Mouse (Mus musculus): ENCODE measurements around the gene Camsap2. TPM values are rescaled to one million over a fixed set of nuclear protein-coding genes. Genes with fewer than 3 reads are reported as not detected.

Camsap2 gene
- polyA plus RNA-seq, 2 experiments, result 15.0 to 17.2 TPM

GRCm38 (mm10) chr1:136260635-136261238, 85.2 kb downstream of the Camsap2 start, which contains the start of gene Gpr25:
Gene Gpr25 (minus strand): TSS chr1:136260873.
- WGBS, result 7% methylated on average over 28 of the region's 28 CpGs
- Histone ChIP-seq H3K4me1 (ENCODE audit: control insufficient read depth, insufficient read depth, low read length) (peaks cover 10% of the 10 kb centered on the region; the same call in 1 of the 2 replicates), H3K4me2 (replicated peaks; ENCODE audit: low read depth, low read length, severe bottlenecking) (peak within 1 kb of the TSS; percentile 96), H3K9me3 (ENCODE audit: control insufficient read depth, low read length) (no peaks in the 10 kb centered on the region), H3K36me3 (ENCODE audit: control insufficient read depth, insufficient read depth, low read length) (no peaks in the 10 kb centered on the region), H3K27me3 (ENCODE audit: control insufficient read depth, insufficient read depth, low read length) (peaks cover 40% of the 10 kb centered on the region), H3K4me3 (replicated peaks; ENCODE audit: low read length) (peak within 1 kb of the TSS; percentile 59), H3K27ac (replicated peaks; ENCODE audit: low read depth, low read length) (no peak within 1 kb of the TSS), H3K9ac (ENCODE audit: low read depth, low read length, severe bottlenecking) (peak within 1 kb of the TSS; percentile 68)
- ATAC-seq (ENCODE audit: low FRiP score, low read depth) (peak; percentile 13; the same call in 1 of the 2 replicates), DNase-seq (ENCODE audit: low spot score) (no peak)
- TF ChIP-seq POLR2A (IDR thresholded peaks at IDR 0.05; ENCODE audit: borderline replicate concordance, extremely low read depth, insufficient read depth, insufficient read length), result no peak

- Histone ChIP-seq H3K9ac (ENCODE audit: low read depth, low read length, severe bottlenecking) (peak overlapping the region; percentile 68), H3K9me3 (ENCODE audit: control insufficient read depth, low read length) (no peaks in the 10 kb centered on the region), H3K4me2 (replicated peaks; ENCODE audit: low read depth, low read length, severe bottlenecking) (peak overlapping the region; percentile 96), H3K36me3 (ENCODE audit: control insufficient read depth, insufficient read depth, low read length) (no peaks in the 10 kb centered on the region), H3K4me3 (replicated peaks; ENCODE audit: low read length) (peak overlapping the region; percentile 59), H3K27me3 (ENCODE audit: control insufficient read depth, insufficient read depth, low read length) (peaks cover 40% of the 10 kb centered on the region), H3K4me1 (ENCODE audit: control insufficient read depth, insufficient read depth, low read length) (peaks cover 10% of the 10 kb centered on the region; the same call in 1 of the 2 replicates), H3K27ac (replicated peaks; ENCODE audit: low read depth, low read length) (no peak overlapping the region)
- whole genome bisulfite sequencing, result under 1% methylated on average over 79 of the region's 95 CpGs
- ATAC-seq (ENCODE audit: low FRiP score, low read depth) (peak; percentile 82), DNase-seq (ENCODE audit: low spot score) (peak; percentile 52)
- no peak for TF ChIP-seq POLR2A (IDR thresholded peaks at IDR 0.05; ENCODE audit: borderline replicate concordance, extremely low read depth, insufficient read depth, insufficient read length)
Observed at GRCm38 (mm10) chr1:136259893-136260634, 85.8 kb downstream of the Camsap2 start.

- peak overlapping the region; percentile 68 for H3K9ac ChIP-seq (ENCODE audit: low read depth, low read length, severe bottlenecking)
- no peaks in the 10 kb centered on the region for H3K36me3 ChIP-seq (ENCODE audit: control insufficient read depth, insufficient read depth, low read length)
- H3K4me1 ChIP-seq (ENCODE audit: control insufficient read depth, insufficient read depth, low read length), result peaks cover 10% of the 10 kb centered on the region; the same call in 1 of the 2 replicates
- 5% methylated on average over 16 of the region's 16 CpGs for WGBS
- H3K4me2 ChIP-seq (replicated peaks; ENCODE audit: low read depth, low read length, severe bottlenecking), result peak overlapping the region; percentile 96
- no peaks in the 10 kb centered on the region for H3K9me3 ChIP-seq (ENCODE audit: control insufficient read depth, low read length)
- peak overlapping the region; percentile 59 for H3K4me3 ChIP-seq (replicated peaks; ENCODE audit: low read length)
- no peak for TF ChIP-seq POLR2A (IDR thresholded peaks at IDR 0.05; ENCODE audit: borderline replicate concordance, extremely low read depth, insufficient read depth, insufficient read length)
- DNase-seq (ENCODE audit: low spot score) (no peak), ATAC-seq (ENCODE audit: low FRiP score, low read depth) (no peak)
- H3K27me3 ChIP-seq (ENCODE audit: control insufficient read depth, insufficient read depth, low read length), result peaks cover 40% of the 10 kb centered on the region
- H3K27ac ChIP-seq (replicated peaks; ENCODE audit: low read depth, low read length), result no peak overlapping the region
Observed at GRCm38 (mm10) chr1:136259543-136259892, 86.4 kb downstream of the Camsap2 start.

GRCm38 (mm10) chr1:136258495-136258894, 87.4 kb downstream of the Camsap2 start:
- 71% methylated on average over 9 of the region's 9 CpGs for WGBS
- no peaks in the 10 kb centered on the region for H3K36me3 ChIP-seq (ENCODE audit: control insufficient read depth, insufficient read depth, low read length)
- no peak overlapping the region for H3K4me3 ChIP-seq (replicated peaks; ENCODE audit: low read length)
- peaks cover 10% of the 10 kb centered on the region; the same call in 1 of the 2 replicates for H3K4me1 ChIP-seq (ENCODE audit: control insufficient read depth, insufficient read depth, low read length)
- H3K9me3 ChIP-seq (ENCODE audit: control insufficient read depth, low read length), result no peaks in the 10 kb centered on the region
- H3K27ac ChIP-seq (replicated peaks; ENCODE audit: low read depth, low read length), result no peak overlapping the region
- ATAC-seq (ENCODE audit: low FRiP score, low read depth) (no peak), DNase-seq (ENCODE audit: low spot score) (no peak)
- TF ChIP-seq POLR2A (IDR thresholded peaks at IDR 0.05; ENCODE audit: borderline replicate concordance, extremely low read depth, insufficient read depth, insufficient read length), result no peak
- no peak overlapping the region for H3K4me2 ChIP-seq (replicated peaks; ENCODE audit: low read depth, low read length, severe bottlenecking)
- H3K27me3 ChIP-seq (ENCODE audit: control insufficient read depth, insufficient read depth, low read length), result peaks cover 40% of the 10 kb centered on the region
- no peak overlapping the region for H3K9ac ChIP-seq (ENCODE audit: low read depth, low read length, severe bottlenecking)

GRCm38 (mm10) chr1:136255657-136256056, 90.2 kb downstream of the Camsap2 start:
- no peaks in the 10 kb centered on the region for H3K36me3 ChIP-seq (ENCODE audit: control insufficient read depth, insufficient read depth, low read length)
- TF ChIP-seq POLR2A (IDR thresholded peaks at IDR 0.05; ENCODE audit: borderline replicate concordance, extremely low read depth, insufficient read depth, insufficient read length), result no peak
- H3K27ac ChIP-seq (replicated peaks; ENCODE audit: low read depth, low read length), result no peak overlapping the region
- no peak overlapping the region for H3K9ac ChIP-seq (ENCODE audit: low read depth, low read length, severe bottlenecking)
- peaks cover 24% of the 10 kb centered on the region for H3K27me3 ChIP-seq (ENCODE audit: control insufficient read depth, insufficient read depth, low read length)
- no peaks in the 10 kb centered on the region for H3K9me3 ChIP-seq (ENCODE audit: control insufficient read depth, low read length)
- H3K4me2 ChIP-seq (replicated peaks; ENCODE audit: low read depth, low read length, severe bottlenecking), result no peak overlapping the region
- WGBS, result 17% methylated on average over 8 of the region's 8 CpGs
- peaks cover 9% of the 10 kb centered on the region; the same call in 1 of the 2 replicates for H3K4me1 ChIP-seq (ENCODE audit: control insufficient read depth, insufficient read depth, low read length)
- no peak for DNase-seq (ENCODE audit: low spot score)
- no peak overlapping the region for H3K4me3 ChIP-seq (replicated peaks; ENCODE audit: low read length)
- ATAC-seq (ENCODE audit: low FRiP score, low read depth), result no peak
